9 mouse cellular contexts compared by ENCODE assay signal in genomic region chr2:151008006-151008405, GRCm38 (mm10). TPM values are rescaled to one million over a fixed set of nuclear protein-coding genes. Genes with fewer than 3 reads are reported as not detected.
DNase-seq lines count a peak whose midpoint lies in the region; ATAC-seq and TF ChIP-seq lines count a peak whose summit lies in the region.
"Had no signal": no experiment of that assay in that cellular context is flagged by ENCODE, and none has a peak within 500 bp of the region (broad histone marks: within the 10 kb centered on the region; RNA-seq: fewer than 3 reads in every experiment).

No protein-coding gene starts in this region.

- peaks cover 96% of the 10 kb centered on the region for H3K4me1 ChIP-seq in erythroblast, embryonic 14.5 days (ENCODE audit: control insufficient read depth)
- peaks cover 2 to 11% of the 10 kb centered on the region in 2 experiments; a peak in 3 of 4 replicates for H3K4me1 ChIP-seq in CH12.LX (ENCODE audit: control insufficient read depth in 1 of 2, insufficient read depth in 2 of 2)
- peaks cover 12% of the 10 kb centered on the region for H3K4me1 ChIP-seq in forebrain, embryonic 14.5 days (ENCODE audit: control insufficient read depth, insufficient read depth, low read length)
- peaks cover 79% of the 10 kb centered on the region for H3K4me1 ChIP-seq in liver, embryonic 13.5 days (replicated peaks)

- TF ChIP-seq EP300 in CH12.LX (IDR thresholded peaks at IDR 0.05; ENCODE audit: low read length) = no peak

- peak overlapping the region; percentile 83 for H3K4me2 ChIP-seq in CH12.LX (ENCODE audit: insufficient read depth, low read depth, poor library complexity, severe bottlenecking)
- peak overlapping the region; percentile 66 for H3K4me2 ChIP-seq in forebrain, embryonic 14.5 days (ENCODE audit: low read length)
- H3K4me2 ChIP-seq in liver, embryonic 13.5 days = peak overlapping the region; percentile 91

- H3K9me3 ChIP-seq in erythroblast, embryonic 14.5 days (ENCODE audit: control insufficient read depth, low read length) = no peaks in the 10 kb centered on the region
- no peaks in the 10 kb centered on the region for H3K9me3 ChIP-seq in CH12.LX (replicated peaks; ENCODE audit: low read length)
- no peaks in the 10 kb centered on the region for H3K9me3 ChIP-seq in forebrain, embryonic 14.5 days (replicated peaks; ENCODE audit: control insufficient read depth, low read length)
- H3K9me3 ChIP-seq in liver, embryonic 13.5 days (replicated peaks) = no peaks in the 10 kb centered on the region

- ATAC-seq in erythroblast, adult 5-6 weeks (replicated peaks; ENCODE audit: low FRiP score, poor library complexity, severe bottlenecking) = no peak
- no peak for ATAC-seq in forebrain, embryonic 14.5 days
- no peak for ATAC-seq in liver, embryonic 13.5 days (ENCODE audit: low read depth)

- peaks cover 8% of the 10 kb centered on the region for H3K36me3 ChIP-seq in erythroblast, embryonic 14.5 days (ENCODE audit: control insufficient read depth)
- no peaks in the 10 kb centered on the region for H3K36me3 ChIP-seq in CH12.LX (replicated peaks in 1 of 2; ENCODE audit: control insufficient read depth in 1 of 2, insufficient read depth in 1 of 2, low read length in 1 of 2)
- H3K36me3 ChIP-seq in forebrain, embryonic 14.5 days (ENCODE audit: control insufficient read depth, insufficient read depth, low read length) = no peaks in the 10 kb centered on the region
- H3K36me3 ChIP-seq in liver, embryonic 13.5 days = no peaks in the 10 kb centered on the region

- TF ChIP-seq RAD21 in CH12.LX (IDR thresholded peaks at IDR 0.05; ENCODE audit: low read depth, low read length) = no peak

- H3K27me3 ChIP-seq in erythroblast, embryonic 14.5 days (ENCODE audit: control insufficient read depth) = no peaks in the 10 kb centered on the region; the same call in 1 of the 2 replicates
- H3K27me3 ChIP-seq in CH12.LX (replicated peaks) = peaks cover 27% of the 10 kb centered on the region
- no peaks in the 10 kb centered on the region for H3K27me3 ChIP-seq in forebrain, embryonic 14.5 days (replicated peaks; ENCODE audit: control insufficient read depth, insufficient read depth, low read length)
- H3K27me3 ChIP-seq in liver, embryonic 13.5 days = no peaks in the 10 kb centered on the region

- dilution Hi-C loops in CH12.LX (cut with MboI; ENCODE audit: extremely low pct_ligation_motif_present, extremely low pct_unique_long_range_greater_than_20kb, low sequenced_read_pairs) = no loop called here

- peak overlapping the region; percentile 65 for H3K4me3 ChIP-seq in erythroblast, embryonic 14.5 days (replicated peaks)
- no peak overlapping the region for H3K4me3 ChIP-seq in CH12.LX (replicated peaks in 1 of 3; ENCODE audit: low read depth in 2 of 3, low read length in 2 of 3, poor library complexity in 1 of 3)
- H3K4me3 ChIP-seq in forebrain, embryonic 14.5 days (ENCODE audit: low read depth, low read length) = peak overlapping the region; percentile 67
- peak overlapping the region; percentile 94 for H3K4me3 ChIP-seq in liver, embryonic 13.5 days (replicated peaks)

- no peak for TF ChIP-seq POLR2A in CH12.LX (IDR thresholded peaks at IDR 0.05; ENCODE audit: low read depth, low read length)

- no peak overlapping the region; the same call in 1 of the 2 replicates for H3K9ac ChIP-seq in CH12.LX (ENCODE audit: insufficient read depth, low read depth)
- peak overlapping the region; percentile 90; the same call in 1 of the 2 replicates for H3K9ac ChIP-seq in forebrain, embryonic 14.5 days (ENCODE audit: low read length)
- H3K9ac ChIP-seq in liver, embryonic 13.5 days = peak overlapping the region; percentile 97

- DNase-seq in CH12.LX (ENCODE audit: extremely low read depth) = no peak
- no peak for DNase-seq in forebrain, embryonic 14.5 days (ENCODE audit: low spot score)
- DNase-seq in liver, embryonic 13.5 days = no peak
- DNase-seq in frontal cortex, postnatal 10 days (ENCODE audit: low spot score in 2 of 2) = no peak
- DNase-seq in gastrocnemius, postnatal 25 days = no peak
- DNase-seq in urinary bladder, postnatal 25 days (ENCODE audit: low spot score) = no peak
- DNase-seq: kidney, postnatal 10 days had no signal

- H3K79me2 ChIP-seq in CH12.LX (replicated peaks; ENCODE audit: control insufficient read depth, extremely low read depth, insufficient read depth, poor library complexity, severe bottlenecking) = no peaks in the 10 kb centered on the region

- 42% methylated on average over 6 of the region's 6 CpGs for WGBS in forebrain, embryonic 14.5 days
- 36% methylated on average over 6 of the region's 6 CpGs for WGBS in liver, embryonic 13.5 days (ENCODE audit: insufficient replicate concordance)

- in situ Hi-C loops in CH12.LX (cut with MboI; ENCODE audit: low pct_ligation_motif_present, low pct_unique_long_range_greater_than_20kb, low sequenced_read_pairs) = loop anchor here (25.0 kb wide), 2 partner anchors 171 to 446 kb away; partner anchors contain the start of gene Cst7

- TF ChIP-seq CTCF in CH12.LX (conservative IDR thresholded peaks at IDR 0.05 in 1 of 2, IDR thresholded peaks at IDR 0.05 in 1 of 2; ENCODE audit: low read depth in 2 of 2, low read length in 2 of 2) = no peak

- no peak overlapping the region for H3K27ac ChIP-seq in CH12.LX (ENCODE audit: insufficient read depth, low read depth)
- no peak overlapping the region for H3K27ac ChIP-seq in forebrain, embryonic 14.5 days (ENCODE audit: low read depth, low read length)
- peak overlapping the region; percentile 93 for H3K27ac ChIP-seq in liver, embryonic 13.5 days

TF ChIP-seq in CH12.LX, 34 proteins besides CTCF, POLR2A, EP300 and RAD21:
- TF ChIP-seq NELFE (IDR thresholded peaks at IDR 0.05; ENCODE audit: low read depth, low read length) (no peak), MEF2A (IDR thresholded peaks at IDR 0.05; ENCODE audit: borderline replicate concordance, low read depth, low read length) (no peak), UBTF (IDR thresholded peaks at IDR 0.05; ENCODE audit: low read depth, low read length) (no peak), MAX (IDR thresholded peaks at IDR 0.05; ENCODE audit: low read length) (no peak), ZMIZ1 (IDR thresholded peaks at IDR 0.05; ENCODE audit: low read depth, low read length) (no peak), SIN3A (IDR thresholded peaks at IDR 0.05; ENCODE audit: low read length) (no peak), SMC3 (IDR thresholded peaks at IDR 0.05; ENCODE audit: low read depth, low read length) (no peak), USF1 (IDR thresholded peaks at IDR 0.05; ENCODE audit: low read depth, low read length) (no peak), USF2 (conservative IDR thresholded peaks at IDR 0.05; ENCODE audit: low read depth, low read length) (no peak), MXI1 (IDR thresholded peaks at IDR 0.05; ENCODE audit: low read depth, low read length) (no peak), ZC3H11A (IDR thresholded peaks at IDR 0.05; ENCODE audit: low read depth, low read length) (no peak), ETS1 (conservative IDR thresholded peaks at IDR 0.05; ENCODE audit: low read depth, low read length) (no peak), ZKSCAN1 (IDR thresholded peaks at IDR 0.05; ENCODE audit: borderline replicate concordance, low read depth, low read length) (no peak), CHD1 (IDR thresholded peaks at IDR 0.05; ENCODE audit: low read depth, low read length) (no peak), POLR2AphosphoS2 (IDR thresholded peaks at IDR 0.05; ENCODE audit: low read depth, low read length) (no peak), MYC (IDR thresholded peaks at IDR 0.05; ENCODE audit: low read depth, low read length) (no peak), TBP (conservative IDR thresholded peaks at IDR 0.05; ENCODE audit: low read depth, low read length) (no peak), TCF12 (IDR thresholded peaks at IDR 0.05; ENCODE audit: low read depth, low read length) (no peak), ELF1 (IDR thresholded peaks at IDR 0.05; ENCODE audit: low read depth, low read length) (no peak), ZNF384 (IDR thresholded peaks at IDR 0.05; ENCODE audit: low read depth, low read length) (no peak)

RNA-seq across cellular contexts. Expression of gene Ninl, which starts 31.2 kb away (rescaled TPM):
- 2.4 and 3.2 TPM in 2 replicates for polyA plus RNA-seq in erythroblast, embryonic 14.5 days (2012)
- total RNA-seq in erythroblast, adult 5-6 weeks (2015; ENCODE audit: low replicate concordance) = 16.9 and 21.9 TPM in 2 replicates
- total RNA-seq in erythroblast, adult 5-6 weeks (2017; ENCODE audit: low replicate concordance) = 71.1 and 103 TPM in 2 replicates
- total RNA-seq in CH12.LX (2012; rRNA removed) = 5.8 and 6.6 TPM in 2 replicates
- 1.8 and 3.8 TPM in 2 replicates for total RNA-seq in CH12.LX (2014; rRNA removed)
- 3.5 and 4.1 TPM in 2 replicates for polyA plus RNA-seq in CH12.LX (2012; ENCODE audit: insufficient read length, low read depth)
- polyA plus RNA-seq in forebrain, embryonic 14.5 days (2014; fragmentation: Nextera tagmentation; extraction: Ambion mirVana) = 7.3 and 7.7 TPM in 2 replicates
- 10.6 and 14.2 TPM in 2 replicates for polyA plus RNA-seq in liver, embryonic 13.5 days (2015; fragmentation: Nextera tagmentation; extraction: Ambion mirVana)
- under 1 TPM; 0.29 to 0.43 TPM for total RNA-seq in gastrocnemius, postnatal 25 days (2021)

RNA-seq across cellular contexts. Expression of gene Nanp, which starts 31.2 kb away (rescaled TPM):
- 2.4 and 4.6 TPM in 2 replicates for polyA plus RNA-seq in erythroblast, embryonic 14.5 days (2012)
- 22.1 and 31.6 TPM in 2 replicates for total RNA-seq in erythroblast, adult 5-6 weeks (2015; ENCODE audit: low replicate concordance)
- 16.5 and 43.2 TPM in 2 replicates for total RNA-seq in erythroblast, adult 5-6 weeks (2017; ENCODE audit: low replicate concordance)
- total RNA-seq in CH12.LX (2012; rRNA removed) (15.6 and 22.2 TPM in 2 replicates), CH12.LX (2014; rRNA removed) (30.8 and 35.3 TPM in 2 replicates)
- 31.9 and 33.0 TPM in 2 replicates for polyA plus RNA-seq in CH12.LX (2012; ENCODE audit: insufficient read length, low read depth)
- 38.1 and 38.3 TPM in 2 replicates for polyA plus RNA-seq in forebrain, embryonic 14.5 days (2014; fragmentation: Nextera tagmentation; extraction: Ambion mirVana)
- 76.2 and 88.7 TPM in 2 replicates for polyA plus RNA-seq in liver, embryonic 13.5 days (2015; fragmentation: Nextera tagmentation; extraction: Ambion mirVana)
- total RNA-seq in gastrocnemius, postnatal 25 days (2021) = 1 to 10 TPM; 3.3 to 3.4 TPM

Comparison
In these comparisons a context has a peak if more than half of its experiments do, and no peak if none do; other contexts are left out.
1. H3K4me3 ChIP-seq: peak in erythroblast, embryonic 14.5 days (single experiment), forebrain, embryonic 14.5 days (single experiment) and liver, embryonic 13.5 days (single experiment); none in CH12.LX (0 of 3).
2. Peak in every context shown above with its lines, with median percentiles within 50 percentile points of each other: H3K4me2 ChIP-seq.